Mouse (Mus musculus) small intestine, adult 2 months (tissue): ENCODE measurements at regions not wholly inside any gene's neighbourhood (a gene's known extent, or its start where the extent isn't known, plus 50 kb on each side); places are given as distances from the start of the nearest gene placed in this dataset.

Source experiments
- CTCF ChIP-seq: fragments of 200-500 bp; IDR thresholded peaks from 2 replicates; pipeline ENCODE4 v1.5.1; 2012; ENCODE audit warnings: low read depth, mild to moderate bottlenecking, control low read depth, inconsistent platforms, low read length, moderate library complexity, mixed read lengths; ENCODE audit not compliant: insufficient replicate concordance, insufficient read length; ENCODE audit errors: extremely low read depth
- POLR2A ChIP-seq: fragments of 200-500 bp; IDR thresholded peaks from 2 replicates; pipeline ENCODE4 v1.6.1; 2012; ENCODE audit warnings: low read depth, mild to moderate bottlenecking, control low read depth, inconsistent platforms, low read length, moderate library complexity

DNA sequence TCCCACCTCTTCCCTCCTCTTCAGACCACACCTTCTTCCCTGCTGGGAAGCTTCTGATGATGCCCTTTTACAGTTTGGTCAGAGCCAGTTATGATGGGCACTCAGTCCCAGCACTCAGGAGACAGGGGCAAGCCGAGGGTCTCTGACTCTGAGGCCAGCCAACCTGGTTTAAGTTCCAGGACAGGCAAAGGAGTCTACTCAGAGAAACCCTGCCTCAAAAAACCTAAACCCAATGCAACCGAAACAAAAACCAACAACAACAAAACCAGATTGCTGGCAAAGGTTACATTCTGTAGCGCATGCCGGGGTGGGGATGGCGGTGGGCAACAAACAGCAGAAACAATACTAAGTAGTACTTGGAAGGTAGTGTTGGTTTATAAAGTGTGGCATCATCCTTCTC lies 260.2 kb downstream of the Cog6 start:
- TF ChIP-seq CTCF, result no peak
- no peak for TF ChIP-seq POLR2A
